Mouse (Mus musculus) testis, adult 2 months (tissue): ENCODE results near the gene Hmgcs1. TPM values are rescaled to one million over a fixed set of nuclear protein-coding genes. Genes with fewer than 3 reads are reported as not detected.
A peak's percentile ranks its signal among the peaks of the same experiment; 100 is the strongest.

Source experiments
- H3K27ac ChIP-seq: fragments of 200-500 bp; 2 replicates; pipeline ENCODE4 v1.5.1; 2012; ENCODE audit warnings: low read depth, low read length; ENCODE audit not compliant: control insufficient read depth, insufficient read depth
- H3K27me3 ChIP-seq: fragments of 200-500 bp; 2 replicates; pipeline ENCODE4 v1.6.1; 2012; ENCODE audit warnings: mild to moderate bottlenecking, low read length, moderate library complexity; ENCODE audit not compliant: control insufficient read depth, insufficient read depth
- H3K36me3 ChIP-seq: fragments of 200-500 bp; 2 replicates; pipeline ENCODE4 v1.6.1; 2012; ENCODE audit warnings: mild to moderate bottlenecking, low read length; ENCODE audit not compliant: control insufficient read depth, insufficient read depth
- H3K4me1 ChIP-seq: fragments of 200-500 bp; 2 replicates; pipeline ENCODE4 v1.6.1; 2012; ENCODE audit warnings: low read length; ENCODE audit not compliant: control insufficient read depth, insufficient read depth
- H3K4me3 ChIP-seq: fragments of 200-500 bp; 2 replicates; pipeline ENCODE4 v1.5.1; 2012; ENCODE audit warnings: low read depth, mild to moderate bottlenecking, low read length, moderate library complexity, mixed read lengths; ENCODE audit not compliant: control insufficient read depth
- CTCF ChIP-seq: fragments of 200-500 bp; IDR thresholded peaks from 2 replicates; pipeline ENCODE4 v1.5.1; 2012; ENCODE audit warnings: low read depth, mild to moderate bottlenecking, inconsistent platforms, low read length, moderate library complexity; ENCODE audit not compliant: control insufficient read depth, insufficient read depth, insufficient replicate concordance
- POLR2A ChIP-seq: fragments of 200-500 bp; IDR thresholded peaks from 2 replicates; pipeline ENCODE4 v1.6.1; 2012; ENCODE audit warnings: low read depth, mild to moderate bottlenecking, inconsistent platforms, low read length, moderate library complexity; ENCODE audit not compliant: control insufficient read depth
- polyA plus RNA-seq: library from polyadenylated mRNA; depleted of rRNA; stranded (reverse); fragments of >200 nt; gene quantifications from 2 replicates; pipeline ENCODE4 v1.2.3, GENCODE M21; 2012

Gene Hmgcs1
- polyA plus RNA-seq, 1 experiment = 27.6 TPM

GRCm38 (mm10) chr13:119707906-119708305 lies 17.7 kb downstream of the Hmgcs1 start:
- no peaks in the 10 kb centered on the region for H3K27me3 ChIP-seq
- H3K4me3 ChIP-seq = no peak overlapping the region
- no peaks in the 10 kb centered on the region for H3K4me1 ChIP-seq
- no peaks in the 10 kb centered on the region for H3K36me3 ChIP-seq
- TF ChIP-seq POLR2A (no peak), CTCF (no peak)
- no peak overlapping the region for H3K27ac ChIP-seq

DNA sequence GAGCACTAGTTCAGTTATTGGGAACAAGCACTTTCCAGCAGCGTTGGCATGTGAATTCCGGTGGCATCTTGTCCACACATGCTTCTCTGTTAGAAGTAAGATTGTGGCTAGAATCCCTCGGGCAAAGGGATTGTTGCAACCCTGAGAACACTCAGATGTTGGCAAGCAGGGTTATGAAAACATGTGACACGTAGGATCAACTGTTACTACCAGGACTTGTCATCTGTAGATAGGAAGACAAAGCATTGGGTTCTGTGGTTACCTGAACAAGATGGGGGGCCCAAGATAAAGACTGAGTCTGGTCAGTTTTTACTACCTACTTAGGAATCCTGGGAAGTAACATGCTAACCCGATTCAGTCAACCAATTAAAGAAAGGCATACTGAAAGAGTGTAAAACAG lies 18.8 kb downstream of the Hmgcs1 start:
- no peak overlapping the region for H3K27ac ChIP-seq
- TF ChIP-seq POLR2A (no peak), CTCF (no peak)
- H3K4me1 ChIP-seq = no peaks in the 10 kb centered on the region
- H3K4me3 ChIP-seq = no peak overlapping the region
- no peaks in the 10 kb centered on the region for H3K27me3 ChIP-seq
- no peaks in the 10 kb centered on the region for H3K36me3 ChIP-seq

GRCm38 (mm10) chr13:119709388-119710267 lies 19.4 kb downstream of the Hmgcs1 start:
- H3K4me3 ChIP-seq = no peak overlapping the region
- no peaks in the 10 kb centered on the region for H3K36me3 ChIP-seq
- TF ChIP-seq CTCF = no peak
- TF ChIP-seq POLR2A = no peak
- H3K27me3 ChIP-seq = no peaks in the 10 kb centered on the region
- H3K27ac ChIP-seq = 0 out of 2 replicates have a peak overlapping the region, but pooled peaks have one; percentile 6
- H3K4me1 ChIP-seq = no peaks in the 10 kb centered on the region

DNA sequence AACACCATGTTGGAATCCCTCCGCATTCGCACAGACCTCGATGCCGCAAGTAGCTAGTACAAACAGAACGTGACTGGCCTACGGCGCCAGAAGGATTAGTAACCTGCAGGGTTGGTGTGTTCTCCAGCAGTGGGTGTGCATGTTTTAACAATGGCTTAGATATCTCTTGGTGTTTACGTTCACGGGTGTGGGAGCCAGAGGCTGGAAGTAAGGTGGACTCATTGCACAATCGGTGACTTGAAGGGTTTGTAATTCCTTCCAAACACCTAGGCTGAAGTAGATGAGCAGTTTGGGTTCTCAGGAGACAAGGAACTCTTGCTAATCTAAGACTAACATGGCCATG lies 20.1 kb downstream of the Hmgcs1 start:
- H3K36me3 ChIP-seq = no peaks in the 10 kb centered on the region
- no peak overlapping the region for H3K27ac ChIP-seq
- no peaks in the 10 kb centered on the region for H3K4me1 ChIP-seq
- TF ChIP-seq POLR2A (no peak), CTCF (no peak)
- H3K4me3 ChIP-seq = no peak overlapping the region
- H3K27me3 ChIP-seq = no peaks in the 10 kb centered on the region

DNA sequence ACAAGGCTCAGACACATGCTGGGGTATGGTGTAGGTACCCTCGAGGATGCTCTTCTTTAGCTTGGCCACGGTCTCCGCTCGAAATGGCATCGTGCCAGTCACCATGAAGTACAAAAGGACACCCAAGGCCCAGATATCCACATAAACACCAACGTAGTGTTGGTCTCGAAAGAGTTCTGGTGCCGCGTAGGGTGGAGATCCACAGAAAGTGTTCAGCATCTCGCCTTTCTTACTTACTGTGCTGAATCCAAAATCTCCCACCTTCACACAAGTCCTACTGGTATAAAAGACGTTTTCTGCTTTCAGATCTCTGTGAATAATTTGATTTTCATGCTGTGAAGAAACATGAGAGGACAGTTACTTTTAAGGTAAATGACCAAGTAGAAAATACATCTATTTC lies 22.3 kb downstream of the Hmgcs1 start:
- no peak overlapping the region for H3K27ac ChIP-seq
- H3K4me3 ChIP-seq = no peak overlapping the region
- H3K4me1 ChIP-seq = no peaks in the 10 kb centered on the region
- TF ChIP-seq CTCF (no peak), POLR2A (no peak)
- no peaks in the 10 kb centered on the region for H3K27me3 ChIP-seq
- H3K36me3 ChIP-seq = no peaks in the 10 kb centered on the region

DNA sequence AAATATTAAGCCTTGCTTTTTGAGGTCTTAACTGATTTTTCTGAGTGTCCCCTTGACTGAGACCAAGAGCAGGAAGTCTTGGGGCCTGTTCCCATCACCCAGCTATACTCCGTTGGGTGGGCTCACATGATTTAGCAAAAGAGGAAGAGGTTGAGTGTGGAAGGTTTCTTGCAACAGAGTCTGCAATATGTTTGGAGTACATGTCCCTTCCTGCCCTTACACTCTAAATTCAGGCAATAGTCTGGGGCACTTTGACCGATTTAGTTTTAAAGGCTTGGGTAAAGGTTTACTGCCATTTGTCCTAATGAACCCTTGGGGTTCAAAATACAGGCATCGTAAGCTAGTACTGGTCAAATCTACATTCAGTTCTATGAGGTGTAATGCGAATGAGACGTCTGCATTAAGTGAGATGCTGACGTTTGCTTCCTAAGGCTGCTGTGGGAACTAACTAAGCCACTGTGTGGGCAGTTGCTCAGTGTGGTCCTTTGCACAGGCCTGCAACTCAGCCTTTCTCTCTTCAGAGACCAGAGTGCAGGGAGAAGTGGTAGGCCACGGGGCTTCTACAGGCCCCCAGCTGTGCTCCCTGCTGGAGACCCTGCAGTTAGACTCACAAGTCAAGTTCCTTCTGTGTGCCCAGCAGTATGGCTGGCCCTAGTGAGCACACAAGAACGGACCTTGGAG lies 23.1 kb downstream of the Hmgcs1 start:
- TF ChIP-seq CTCF (no peak), POLR2A (no peak)
- Histone ChIP-seq H3K27ac (no peak overlapping the region), H3K4me1 (no peaks in the 10 kb centered on the region), H3K27me3 (no peaks in the 10 kb centered on the region), H3K36me3 (no peaks in the 10 kb centered on the region), H3K4me3 (no peak overlapping the region)

DNA sequence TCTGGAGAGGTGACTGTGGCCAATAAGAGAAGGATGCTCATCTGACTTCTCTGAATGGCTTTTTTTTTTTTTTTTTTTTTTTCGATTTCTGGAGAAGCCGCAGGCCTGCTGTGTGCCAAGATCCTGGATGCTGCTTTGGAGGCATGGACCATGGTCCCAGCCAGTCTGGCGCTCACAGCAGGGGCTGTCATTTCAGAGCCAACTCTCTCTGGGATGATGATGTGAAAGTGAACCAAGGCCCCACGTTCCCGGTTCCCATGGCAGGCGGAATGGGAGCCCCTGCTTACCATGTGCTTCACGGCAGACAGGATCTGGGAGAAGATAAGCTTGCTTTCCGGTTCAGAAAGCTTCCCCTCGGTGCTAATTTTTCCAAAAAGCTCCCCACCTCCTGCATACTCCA lies 23.6 kb downstream of the Hmgcs1 start:
- Histone ChIP-seq H3K36me3 (no peaks in the 10 kb centered on the region), H3K27ac (no peak overlapping the region), H3K27me3 (no peaks in the 10 kb centered on the region), H3K4me3 (no peak overlapping the region), H3K4me1 (no peaks in the 10 kb centered on the region)
- TF ChIP-seq CTCF (no peak), POLR2A (no peak)
